Mouse (Mus musculus) hindbrain, embryonic 11.5 days (tissue): ENCODE results near the gene Banf1. TPM values are rescaled to one million over a fixed set of nuclear protein-coding genes. Genes with fewer than 3 reads are reported as not detected.

Experiments used
- ATAC-seq: fragments of 200-750 bp; cut with Nextera tagmentation; 2 replicates; pipeline ENCODE4 v1.8.0; 2017; ENCODE audit warnings: mild to moderate bottlenecking, moderate TSS enrichment, moderate library complexity; ENCODE audit not compliant: low FRiP score
- DNase-seq: peaks from one replicate; pipeline ENCODE4 v3.0.0-alpha.2; 2015; ENCODE audit warnings: low spot score
- H3K27ac ChIP-seq: fragments of 300-500 bp; sonication (generic); 2 replicates; pipeline ENCODE4 v1.5.1; 2014; ENCODE audit warnings: mild to moderate bottlenecking, low read depth, low read length
- H3K27me3 ChIP-seq: fragments of 300-500 bp; sonication (generic); 2 replicates; pipeline ENCODE4 v1.6.1; 2014; ENCODE audit warnings: mild to moderate bottlenecking, low read length, moderate library complexity, mixed read lengths; ENCODE audit not compliant: control insufficient read depth, insufficient read depth
- H3K36me3 ChIP-seq: fragments of 300-500 bp; sonication (generic); 2 replicates; pipeline ENCODE4 v1.6.1; 2014; ENCODE audit warnings: mild to moderate bottlenecking, low read length, moderate library complexity, mixed read lengths; ENCODE audit not compliant: control insufficient read depth, insufficient read depth
- H3K4me1 ChIP-seq: fragments of 300-500 bp; sonication (generic); replicated peaks from 2 replicates; pipeline ENCODE4 v1.6.1; 2014; ENCODE audit warnings: low read length, mixed read lengths; ENCODE audit not compliant: control insufficient read depth, insufficient read depth
- H3K4me2 ChIP-seq: fragments of 300-500 bp; sonication (generic); replicated peaks from 2 replicates; pipeline ENCODE4 v1.6.1; 2014; ENCODE audit warnings: mild to moderate bottlenecking, low read depth, low read length
- H3K4me3 ChIP-seq: fragments of 300-500 bp; sonication (generic); 2 replicates; pipeline ENCODE4 v1.5.1; 2014; ENCODE audit warnings: low read depth, low read length
- H3K9ac ChIP-seq: fragments of 300-500 bp; sonication (generic); 2 replicates; pipeline ENCODE4 v1.6.1; 2014; ENCODE audit warnings: low read depth, low read length
- H3K9me3 ChIP-seq: fragments of 300-500 bp; sonication (generic); 2 replicates; pipeline ENCODE4 v1.6.1; 2016; ENCODE audit warnings: low read length; ENCODE audit not compliant: control insufficient read depth
- WGBS: fragments of 180-500 bp; shearing (Covaris S2); extraction: QIAGEN DNeasy Blood & Tissue Kit; methylation state at CpG from one replicate; pipeline ENCODE4 v1.1.7; 2014; 5-methylcytosine and 5-hydroxymethylcytosine counted together
- polyA plus RNA-seq: library from polyadenylated mRNA; unstranded; fragments of >200 nt; fragmentation: Nextera tagmentation; extraction: Ambion mirVana; gene quantifications from 2 replicates; pipeline ENCODE4 v1.2.1, GENCODE M21; 2014

Banf1 gene
- polyA plus RNA-seq, result 392 and 442 TPM in 2 replicates

DNA sequence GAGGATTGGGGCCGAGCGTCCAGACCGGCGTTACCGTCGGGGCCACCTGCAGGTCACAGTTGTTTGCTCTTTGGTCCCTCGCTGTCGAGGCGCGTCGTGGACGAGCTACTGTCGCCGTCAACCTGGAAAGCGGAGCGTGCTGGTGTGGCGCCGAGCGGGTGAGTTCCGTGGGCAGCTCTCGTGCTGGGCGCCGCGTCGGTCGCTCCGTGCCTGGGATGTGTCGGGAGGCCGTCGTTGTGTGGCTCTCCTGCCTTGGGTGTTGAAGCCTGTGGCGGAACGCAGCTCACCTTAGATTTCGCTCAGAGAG is at the start of gene Banf1:
Gene Banf1 (minus strand): TSS at position 116 of the 307 bp plus-strand sequence.
- H3K9me3 ChIP-seq, result no peaks in the 10 kb centered on the region
- DNase-seq (no peak), ATAC-seq (no peak)
- 0% methylated on average over 33 of the region's 33 CpGs for WGBS
- H3K36me3 ChIP-seq, result peaks cover 10% of the 10 kb centered on the region; the same call in 1 of the 2 replicates
- peak within 1 kb of the TSS; percentile 90 for H3K4me3 ChIP-seq
- H3K9ac ChIP-seq, result peak within 1 kb of the TSS; percentile 86
- peak within 1 kb of the TSS; percentile 79 for H3K4me2 ChIP-seq
- H3K27ac ChIP-seq, result peak within 1 kb of the TSS; percentile 78
- no peaks in the 10 kb centered on the region for H3K27me3 ChIP-seq
- peaks cover 6% of the 10 kb centered on the region for H3K4me1 ChIP-seq

DNA sequence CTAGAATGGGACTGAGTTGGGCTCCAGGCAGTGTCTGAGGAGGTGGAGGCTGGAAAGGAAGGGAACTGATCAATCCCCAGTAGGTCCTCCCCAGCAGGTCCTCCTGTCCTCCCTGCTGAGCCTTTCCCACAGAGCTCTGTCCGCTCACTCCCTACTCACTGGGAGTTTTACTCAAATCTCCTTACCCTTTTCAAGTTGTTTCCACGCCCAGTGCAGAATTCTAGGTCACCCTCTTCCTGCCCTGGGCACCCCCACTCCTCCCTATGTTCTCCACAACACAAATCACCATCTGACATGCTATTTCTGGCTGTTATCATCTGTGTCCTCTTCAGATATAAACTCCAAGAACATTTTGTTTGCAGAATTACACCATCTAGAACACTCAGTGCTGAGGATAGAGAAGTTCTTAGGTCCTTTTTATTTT is 47.6 kb upstream of the Banf1 start:
- no peaks in the 10 kb centered on the region for H3K27me3 ChIP-seq
- no peaks in the 10 kb centered on the region for H3K9me3 ChIP-seq
- H3K27ac ChIP-seq, result no peak overlapping the region
- H3K4me1 ChIP-seq, result no peaks in the 10 kb centered on the region
- DNase-seq (no peak), ATAC-seq (no peak)
- 83% methylated on average over 2 of the region's 2 CpGs for WGBS
- no peaks in the 10 kb centered on the region for H3K36me3 ChIP-seq
- H3K4me3 ChIP-seq, result no peak overlapping the region
- no peak overlapping the region for H3K4me2 ChIP-seq
- H3K9ac ChIP-seq, result no peak overlapping the region

DNA sequence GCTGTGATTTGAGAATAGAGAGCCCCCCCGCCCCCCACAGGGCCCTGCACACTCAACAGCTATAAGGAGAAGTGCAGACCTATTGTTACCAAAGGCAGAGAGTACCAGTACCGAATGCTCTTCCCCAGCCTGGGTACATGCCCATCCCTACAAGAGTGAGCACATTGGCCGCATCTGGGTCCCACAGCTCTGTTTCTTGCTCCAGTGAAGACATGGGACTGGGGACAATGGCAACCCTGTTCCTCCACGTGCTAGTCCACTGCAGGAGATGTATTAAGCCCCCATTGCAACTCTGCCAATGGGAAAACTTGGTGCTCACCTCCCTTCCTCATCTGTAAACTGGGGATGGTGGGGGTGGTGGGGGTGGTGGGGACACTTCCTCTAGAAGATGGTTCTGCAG is 46.9 kb upstream of the Banf1 start:
- Histone ChIP-seq H3K27me3 (no peaks in the 10 kb centered on the region), H3K4me3 (no peak overlapping the region), H3K36me3 (no peaks in the 10 kb centered on the region), H3K4me1 (no peaks in the 10 kb centered on the region), H3K9ac (no peak overlapping the region), H3K27ac (no peak overlapping the region), H3K4me2 (no peak overlapping the region), H3K9me3 (no peaks in the 10 kb centered on the region)
- DNase-seq, result no peak
- WGBS, result 71% methylated on average over 4 of the region's 4 CpGs
- no peak for ATAC-seq

DNA sequence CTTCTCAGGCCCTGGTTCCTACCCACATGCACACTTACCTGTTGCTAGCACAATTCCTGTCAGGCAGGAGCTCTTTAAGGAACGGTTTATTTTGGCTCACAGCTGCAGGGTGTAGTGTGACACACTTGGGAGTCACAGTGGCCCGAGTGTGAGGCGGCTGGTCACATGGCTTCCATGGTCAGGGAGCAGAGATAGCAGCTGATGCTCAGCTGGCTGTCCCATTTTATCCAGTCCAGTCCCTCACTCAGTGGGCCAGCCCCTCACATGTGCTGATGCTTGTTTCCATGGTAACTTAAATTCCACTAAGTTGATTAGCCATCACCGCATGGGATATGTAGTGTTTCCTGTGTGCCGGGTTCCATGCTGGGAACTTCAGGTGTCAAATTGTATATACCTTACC is 45.0 kb upstream of the Banf1 start:
- Histone ChIP-seq H3K4me3 (no peak overlapping the region), H3K27me3 (no peaks in the 10 kb centered on the region), H3K9ac (no peak overlapping the region), H3K27ac (no peak overlapping the region), H3K4me2 (no peak overlapping the region), H3K36me3 (no peaks in the 10 kb centered on the region), H3K4me1 (0 out of 2 replicates have a peak, but pooled peaks cover 3% of the 10 kb centered on the region), H3K9me3 (no peaks in the 10 kb centered on the region)
- 69% methylated on average over 5 of the region's 5 CpGs for WGBS
- no peak for DNase-seq
- ATAC-seq, result no peak

DNA sequence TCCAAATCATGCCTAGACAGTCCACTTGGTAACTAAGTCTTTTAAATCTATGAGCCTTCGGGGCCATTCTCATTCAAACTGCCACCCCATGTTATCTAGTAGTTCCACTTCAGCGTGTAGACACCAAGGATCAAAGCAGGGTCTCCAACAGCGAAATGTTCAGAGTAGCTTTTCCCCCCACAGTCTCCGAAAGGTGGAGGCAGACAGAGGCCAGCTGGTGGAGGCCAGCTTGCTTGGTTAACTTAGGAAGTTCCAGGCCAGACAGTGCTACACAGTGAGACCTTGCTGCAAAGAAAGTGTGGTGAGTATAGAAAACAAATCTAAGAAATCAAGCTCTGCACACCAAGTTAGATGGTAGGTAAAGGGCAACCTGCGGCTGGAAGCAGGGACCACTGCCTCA is 43.7 kb upstream of the Banf1 start:
- no peaks in the 10 kb centered on the region for H3K9me3 ChIP-seq
- H3K4me1 ChIP-seq, result 0 out of 2 replicates have a peak, but pooled peaks cover 3% of the 10 kb centered on the region
- H3K4me2 ChIP-seq, result no peak overlapping the region
- H3K36me3 ChIP-seq, result no peaks in the 10 kb centered on the region
- no peak for DNase-seq
- ATAC-seq, result no peak
- WGBS, result 85% methylated on average over 5 of the region's 5 CpGs
- H3K9ac ChIP-seq, result no peak overlapping the region
- H3K4me3 ChIP-seq, result no peak overlapping the region
- no peaks in the 10 kb centered on the region for H3K27me3 ChIP-seq
- no peak overlapping the region for H3K27ac ChIP-seq

DNA sequence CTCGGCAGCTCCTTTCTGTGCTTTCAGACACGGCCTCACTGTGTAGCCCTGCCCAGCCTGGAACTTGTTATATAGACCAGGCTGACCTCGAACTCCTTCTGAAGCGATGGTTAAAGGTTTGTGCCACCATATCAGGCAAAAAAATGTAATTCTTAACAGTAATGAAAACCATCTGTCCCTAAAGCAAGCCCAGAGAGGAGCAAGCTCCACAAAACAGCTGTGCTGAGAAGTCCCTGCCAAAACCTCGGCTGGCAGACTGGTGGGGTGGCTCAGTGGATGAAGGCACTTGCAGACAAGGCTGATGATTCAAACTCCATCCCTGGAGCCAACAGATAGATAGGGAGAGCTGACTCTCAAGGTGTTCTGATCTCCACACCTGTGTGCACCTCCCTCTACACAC is 42.1 kb upstream of the Banf1 start:
- Histone ChIP-seq H3K27ac (no peak overlapping the region), H3K9me3 (no peaks in the 10 kb centered on the region), H3K4me3 (no peak overlapping the region), H3K36me3 (no peaks in the 10 kb centered on the region), H3K9ac (no peak overlapping the region), H3K4me2 (no peak overlapping the region), H3K4me1 (0 out of 2 replicates have a peak, but pooled peaks cover 3% of the 10 kb centered on the region), H3K27me3 (no peaks in the 10 kb centered on the region)
- DNase-seq, result no peak
- WGBS, result 83% methylated on average over 5 of the region's 5 CpGs
- no peak for ATAC-seq

DNA sequence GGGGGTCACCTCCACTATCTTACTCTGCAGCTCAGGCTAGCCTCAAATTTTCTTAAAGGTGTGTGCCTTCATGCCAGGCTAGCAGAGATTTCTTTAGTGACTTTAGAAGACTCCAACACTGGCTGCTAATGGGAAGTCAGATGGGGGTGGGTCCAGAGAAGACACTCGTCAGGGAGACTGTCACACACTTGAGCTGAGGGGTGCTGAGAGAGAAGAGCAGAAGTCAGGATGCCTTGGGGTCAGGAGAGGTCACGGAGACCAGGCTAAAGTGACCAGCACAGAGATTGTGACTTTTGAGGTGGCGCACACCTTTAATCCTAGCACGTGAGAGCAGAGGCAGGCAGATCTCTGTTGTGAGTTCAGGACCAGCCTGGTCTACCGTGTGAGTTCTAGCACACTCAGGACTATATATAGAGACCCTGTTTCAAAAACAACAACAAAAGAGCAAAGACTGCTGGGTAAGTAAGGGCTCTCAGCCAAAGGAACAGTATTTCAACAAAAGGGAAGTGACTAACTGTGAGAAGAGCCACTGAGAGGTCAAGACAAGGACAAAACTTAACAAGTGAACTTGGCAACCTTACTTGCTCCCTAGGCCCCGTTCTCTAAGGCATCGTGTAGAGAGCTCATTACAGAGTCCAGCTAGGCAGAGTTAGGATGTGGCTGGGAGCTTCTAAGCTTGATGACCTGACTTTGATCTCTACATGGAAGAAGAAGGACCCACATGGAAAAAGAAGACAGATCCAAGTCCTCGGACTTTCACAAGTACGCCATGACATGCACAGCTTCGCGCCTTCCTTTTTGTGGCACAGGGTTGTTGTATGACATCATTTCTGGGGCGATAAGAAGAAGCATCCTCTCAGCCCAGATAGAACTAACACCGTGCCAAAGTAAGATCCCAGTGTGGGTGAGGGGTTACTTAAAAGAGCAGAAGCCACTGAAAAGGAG is 41.4 kb upstream of the Banf1 start:
- Histone ChIP-seq H3K4me3 (no peak overlapping the region), H3K27ac (no peak overlapping the region), H3K9me3 (no peaks in the 10 kb centered on the region), H3K4me1 (0 out of 2 replicates have a peak, but pooled peaks cover 3% of the 10 kb centered on the region), H3K9ac (no peak overlapping the region), H3K36me3 (no peaks in the 10 kb centered on the region), H3K27me3 (no peaks in the 10 kb centered on the region), H3K4me2 (no peak overlapping the region; the same call in 1 of the 2 replicates)
- no peak for ATAC-seq
- no peak for DNase-seq
- 90% methylated on average over 13 of the region's 13 CpGs for WGBS

DNA sequence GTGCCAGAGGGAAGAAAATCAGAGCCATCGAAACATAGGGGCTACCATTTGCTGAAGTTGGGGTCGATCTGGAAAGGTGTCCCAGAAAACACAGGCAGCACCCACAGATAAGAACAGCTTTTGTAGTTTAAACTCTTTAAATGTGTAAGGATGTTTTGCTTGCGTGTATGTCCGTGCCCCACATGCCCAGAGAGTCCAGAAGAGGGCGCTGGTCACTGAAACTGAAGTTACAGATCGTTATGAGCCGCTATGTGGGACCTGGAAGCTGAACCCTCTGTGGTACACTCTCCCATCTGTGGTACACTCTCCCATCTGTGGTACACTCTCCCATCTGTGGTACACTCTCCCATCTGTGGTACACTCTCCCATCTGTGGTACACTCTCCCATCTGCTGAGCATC is 40.2 kb upstream of the Banf1 start:
- 0 out of 2 replicates have a peak, but pooled peaks cover 3% of the 10 kb centered on the region for H3K4me1 ChIP-seq
- ATAC-seq (peak; percentile 45), DNase-seq (peak; percentile 72)
- 12% methylated on average over 7 of the region's 7 CpGs for WGBS
- peak overlapping the region; percentile 44 for H3K9ac ChIP-seq
- H3K27me3 ChIP-seq, result no peaks in the 10 kb centered on the region
- H3K4me2 ChIP-seq, result peak overlapping the region; percentile 47
- H3K27ac ChIP-seq, result peak overlapping the region; percentile 55
- peak overlapping the region; percentile 38 for H3K4me3 ChIP-seq
- no peaks in the 10 kb centered on the region for H3K36me3 ChIP-seq
- H3K9me3 ChIP-seq, result no peaks in the 10 kb centered on the region
